Mouse (Mus musculus) skeletal muscle tissue, adult 2 months (tissue): ENCODE data around the gene Fam151a.
"Not testable (repeated sequence)": the region's sequence is repeated elsewhere in the genome, so short reads cannot be mapped to it uniquely, and the experiment has no call there.

Experiments used
- DNase-seq: peaks from one replicate; pipeline ENCODE4 v3.0.0-alpha.2; 2012; ENCODE audit warnings: low read depth, low spot score

Fam151a gene

DNA sequence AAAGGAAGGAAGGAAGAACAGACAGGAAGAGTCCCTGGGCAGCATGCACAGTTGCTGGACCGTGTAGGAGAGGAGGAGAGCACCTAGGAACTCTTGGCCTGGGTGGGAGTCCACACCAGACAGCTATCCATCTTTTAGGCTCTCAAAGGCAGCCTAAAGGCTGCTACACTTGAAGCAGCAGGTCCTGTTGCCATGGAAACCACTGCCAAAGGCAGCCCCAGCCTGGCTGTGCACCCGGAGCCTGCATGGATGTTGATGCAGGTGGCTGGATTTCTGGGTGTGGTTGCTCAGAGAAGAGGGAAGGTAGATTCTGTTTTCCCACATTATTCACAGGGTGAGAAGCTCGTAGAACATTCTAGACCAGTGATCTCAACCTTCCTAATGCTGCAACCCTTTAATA lies 43.3 kb downstream of the Fam151a start:
- no peak for DNase-seq

GRCm38 (mm10) chr4:106778116-106778788 lies 44.6 kb downstream of the Fam151a start:
- peak; percentile 99 for DNase-seq

DNA sequence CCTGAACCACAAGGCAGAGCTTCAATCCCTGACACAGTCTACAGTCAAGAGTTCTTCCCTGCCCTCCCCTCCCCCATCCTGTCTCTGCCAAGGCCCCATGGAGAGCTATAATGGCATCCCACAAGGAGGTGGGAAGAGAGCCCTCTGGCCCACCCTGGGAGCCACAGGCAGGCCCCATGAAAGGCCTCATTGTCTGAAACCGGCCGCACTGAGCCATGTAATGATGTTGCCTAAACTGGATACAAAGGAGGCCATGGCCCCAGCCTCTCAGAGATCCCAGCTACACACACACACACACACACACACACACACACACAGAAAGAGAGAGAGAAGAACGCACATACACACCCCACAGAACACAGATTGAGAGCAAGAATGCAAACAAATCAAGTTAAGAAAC lies 46.4 kb downstream of the Fam151a start:
- DNase-seq = no peak

DNA sequence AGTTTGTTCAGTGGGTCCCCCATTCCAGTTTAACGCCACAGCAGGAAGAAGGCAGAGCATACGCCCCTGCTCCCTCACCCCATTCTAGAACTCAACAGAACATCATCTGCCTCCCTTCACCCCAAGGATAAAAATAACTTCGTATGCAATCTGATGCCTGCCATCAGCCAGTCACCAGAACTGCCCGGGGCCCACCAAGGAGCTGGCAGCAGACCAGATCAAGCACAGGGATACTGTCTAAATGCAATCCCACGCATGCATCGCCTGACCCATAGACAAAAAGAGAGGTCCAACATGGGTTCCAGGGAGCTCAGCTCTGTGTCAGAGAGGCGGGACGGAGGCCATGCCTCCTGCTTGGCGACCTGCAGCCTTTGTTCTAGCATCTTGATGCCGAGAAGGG lies 49.4 kb downstream of the Fam151a start:
- DNase-seq = no peak

GRCm38 (mm10) chr4:106784806-106785205 lies 51.1 kb downstream of the Fam151a start:
- DNase-seq = no peak

GRCm38 (mm10) chr4:106785345-106785744 lies 51.7 kb downstream of the Fam151a start:
- DNase-seq = no peak

- no peak for DNase-seq
These were observed 52.3 kb downstream of the Fam151a start for GRCm38 (mm10) chr4:106785753-106786540.

- DNase-seq = no peak
These were observed 54.1 kb downstream of the Fam151a start for GRCm38 (mm10) chr4:106787830-106788229.

- DNase-seq = no peak
These were observed 54.9 kb downstream of the Fam151a start for GRCm38 (mm10) chr4:106788627-106789026.

DNA sequence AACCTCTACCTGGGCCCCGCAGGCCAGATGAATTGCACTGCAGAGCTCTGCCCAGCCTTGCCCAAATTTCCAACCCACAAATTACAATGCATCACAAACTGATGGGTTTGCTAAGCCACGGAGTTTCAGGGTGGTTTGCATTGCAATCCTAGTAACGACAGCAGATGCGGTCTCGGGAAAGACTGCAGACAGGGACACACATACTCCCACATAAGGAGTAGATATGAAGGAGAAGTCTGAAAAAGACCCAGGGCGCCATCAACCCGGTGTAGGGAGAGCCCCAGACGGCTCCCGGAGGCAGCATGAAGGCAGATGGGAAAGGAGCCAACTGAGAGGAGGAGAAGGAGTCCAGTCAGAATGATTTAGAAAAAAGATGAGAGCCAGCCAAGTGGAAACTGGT lies 56.0 kb downstream of the Fam151a start:
- no peak for DNase-seq

DNA sequence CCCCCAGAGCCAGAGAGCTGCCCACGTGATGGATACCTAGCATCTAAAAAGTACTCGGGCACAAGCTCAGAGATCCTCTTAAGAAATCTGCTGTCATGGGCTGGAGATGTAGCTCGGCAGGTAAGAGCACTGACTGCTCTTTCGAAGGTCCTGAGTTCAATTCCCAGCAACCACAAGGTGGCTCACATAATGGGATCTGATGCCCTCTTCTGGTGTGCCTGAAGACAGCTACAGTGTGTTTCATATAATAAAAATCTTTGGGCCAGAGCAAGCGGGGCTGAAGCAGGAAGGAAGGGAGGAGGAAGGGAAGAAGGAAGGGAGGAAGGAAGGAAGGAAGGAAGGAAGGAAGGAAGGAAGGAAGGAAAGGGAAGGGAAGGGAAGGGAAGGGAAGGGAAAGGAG lies 56.5 kb downstream of the Fam151a start:
- DNase-seq = not testable (repeated sequence)

DNA sequence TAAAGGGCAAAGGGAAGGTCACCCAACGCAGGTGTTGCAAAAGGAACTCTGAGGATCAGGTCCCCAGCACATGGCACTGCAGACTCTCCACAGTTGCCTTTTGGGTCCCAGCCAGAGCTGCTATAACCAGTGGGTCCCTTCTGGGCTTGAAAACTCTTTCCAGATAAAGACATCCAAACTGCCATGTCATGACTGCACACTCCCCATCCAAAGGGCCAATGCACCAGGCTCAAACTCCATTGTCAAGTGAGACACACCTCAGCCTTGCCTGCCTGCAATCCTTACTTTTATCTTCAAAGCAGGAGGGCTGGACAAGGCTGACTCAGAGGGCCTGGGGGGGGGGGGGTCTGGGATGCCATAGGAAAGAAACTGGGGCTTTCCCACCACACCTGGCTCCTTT lies 57.2 kb downstream of the Fam151a start:
- DNase-seq = no peak

DNA sequence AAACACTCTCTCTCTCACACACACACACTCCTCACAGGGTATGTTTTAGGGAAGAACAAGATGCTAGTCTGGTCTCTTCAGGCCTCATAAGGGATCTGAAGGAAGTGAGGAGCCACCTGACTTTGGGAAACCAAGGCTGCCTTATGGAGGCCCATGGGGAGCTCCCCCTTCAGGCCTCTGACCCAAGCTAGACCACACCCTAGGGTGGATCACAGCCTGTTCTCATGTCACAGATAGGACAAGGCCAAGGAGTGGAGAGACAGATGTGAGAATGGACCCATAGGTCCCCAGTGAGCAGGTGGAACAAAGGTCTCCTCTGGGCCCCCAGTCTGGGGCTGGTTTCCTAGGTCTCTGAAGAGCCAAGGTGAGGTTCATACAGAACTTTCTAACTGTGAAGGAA lies 58.6 kb downstream of the Fam151a start:
- DNase-seq = no peak

DNA sequence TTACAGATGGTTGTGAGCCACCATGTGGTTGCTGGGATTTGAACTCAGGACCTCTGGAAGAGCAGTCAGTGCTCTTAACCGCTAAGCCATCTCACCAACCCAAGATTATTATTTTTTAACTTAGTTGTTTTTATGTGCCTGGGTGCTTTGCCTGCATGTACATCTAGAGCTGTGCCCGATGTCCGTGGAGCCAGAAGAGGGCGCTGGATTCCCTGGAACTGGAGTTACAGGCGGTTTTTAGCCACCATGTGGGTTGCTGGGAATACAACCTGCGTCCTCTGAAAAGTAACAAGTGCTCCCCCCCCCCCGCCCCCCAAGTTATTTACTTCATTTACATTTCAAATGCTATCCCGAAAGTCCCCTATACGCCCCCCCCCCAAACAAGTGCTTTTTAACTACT lies 60.1 kb downstream of the Fam151a start:
- DNase-seq = not testable (repeated sequence)

- DNase-seq = no peak
These were observed 60.6 kb downstream of the Fam151a start for GRCm38 (mm10) chr4:106794247-106794646.

DNA sequence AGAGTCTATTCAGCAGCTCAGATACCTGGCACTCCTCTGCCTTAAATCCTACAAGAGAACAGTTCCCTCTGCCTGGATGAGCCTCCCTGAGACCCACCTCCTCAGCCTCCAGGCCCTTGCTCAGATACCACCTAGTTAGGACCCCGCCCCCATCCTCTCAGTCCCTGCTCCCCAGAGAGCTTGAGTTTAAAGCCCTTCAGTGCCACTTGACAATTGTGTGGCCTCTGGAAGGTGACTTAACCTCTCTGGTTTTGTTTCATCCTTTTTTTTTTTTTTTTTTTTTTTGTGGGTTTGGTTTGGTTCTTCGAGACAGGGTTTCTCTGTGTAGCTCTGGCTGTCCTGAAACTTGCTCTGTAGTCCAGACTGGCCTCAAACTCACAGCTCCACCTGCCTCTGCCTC lies 61.6 kb downstream of the Fam151a start:
- no peak for DNase-seq
